Mouse (Mus musculus) frontal cortex, adult (tissue): Measurements from ENCODE around the gene Gps1.
"Not testable (repeated sequence)": the region's sequence is repeated elsewhere in the genome, so short reads cannot be mapped to it uniquely, and the experiment has no call there.

ENCODE experiments used
- ATAC-seq: cut with Nextera tagmentation; 2 replicates; pipeline ENCODE4 v1.9.2; 2017; ENCODE audit warnings: mild to moderate bottlenecking, moderate library complexity, mixed read lengths; ENCODE audit not compliant: low TSS enrichment

Gene Gps1

GRCm38 (mm10) chr11:120822831-120823550, 38.9 kb downstream of the Gps1 start:
- ATAC-seq = no peak

DNA sequence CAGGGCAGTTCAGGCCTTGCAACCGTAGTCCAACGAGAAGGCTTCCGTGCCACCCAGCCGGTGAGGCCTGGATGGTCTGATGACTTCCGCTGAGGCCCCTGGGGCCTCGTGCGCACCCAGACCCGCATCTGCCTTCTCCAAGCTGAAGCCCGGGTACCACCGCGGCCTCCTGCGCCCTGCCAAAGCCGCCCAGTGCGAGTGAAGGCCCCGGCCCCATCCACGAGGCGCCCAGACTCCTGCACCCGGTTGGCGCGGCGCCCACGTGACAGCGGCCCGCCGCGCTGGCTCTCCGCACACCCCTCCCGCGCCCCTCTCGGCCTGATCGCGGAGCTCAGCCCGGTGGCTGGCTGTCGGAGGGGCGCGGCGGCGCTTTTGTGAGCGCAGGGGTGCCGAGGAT, 39.5 kb downstream of the Gps1 start:
- peak; percentile 35; the same call in 1 of the 2 replicates for ATAC-seq

GRCm38 (mm10) chr11:120823956-120824786, 40.1 kb downstream of the Gps1 start, which contains the start of gene Fasn:
Gene Fasn (minus strand): TSS chr11:120824547.
- ATAC-seq = peak; percentile 79

GRCm38 (mm10) chr11:120824787-120825288, 40.8 kb downstream of the Gps1 start:
- no peak; the same call in 1 of the 2 replicates for ATAC-seq

- ATAC-seq = no peak
Observed at GRCm38 (mm10) chr11:120825289-120825863, 41.3 kb downstream of the Gps1 start.

DNA sequence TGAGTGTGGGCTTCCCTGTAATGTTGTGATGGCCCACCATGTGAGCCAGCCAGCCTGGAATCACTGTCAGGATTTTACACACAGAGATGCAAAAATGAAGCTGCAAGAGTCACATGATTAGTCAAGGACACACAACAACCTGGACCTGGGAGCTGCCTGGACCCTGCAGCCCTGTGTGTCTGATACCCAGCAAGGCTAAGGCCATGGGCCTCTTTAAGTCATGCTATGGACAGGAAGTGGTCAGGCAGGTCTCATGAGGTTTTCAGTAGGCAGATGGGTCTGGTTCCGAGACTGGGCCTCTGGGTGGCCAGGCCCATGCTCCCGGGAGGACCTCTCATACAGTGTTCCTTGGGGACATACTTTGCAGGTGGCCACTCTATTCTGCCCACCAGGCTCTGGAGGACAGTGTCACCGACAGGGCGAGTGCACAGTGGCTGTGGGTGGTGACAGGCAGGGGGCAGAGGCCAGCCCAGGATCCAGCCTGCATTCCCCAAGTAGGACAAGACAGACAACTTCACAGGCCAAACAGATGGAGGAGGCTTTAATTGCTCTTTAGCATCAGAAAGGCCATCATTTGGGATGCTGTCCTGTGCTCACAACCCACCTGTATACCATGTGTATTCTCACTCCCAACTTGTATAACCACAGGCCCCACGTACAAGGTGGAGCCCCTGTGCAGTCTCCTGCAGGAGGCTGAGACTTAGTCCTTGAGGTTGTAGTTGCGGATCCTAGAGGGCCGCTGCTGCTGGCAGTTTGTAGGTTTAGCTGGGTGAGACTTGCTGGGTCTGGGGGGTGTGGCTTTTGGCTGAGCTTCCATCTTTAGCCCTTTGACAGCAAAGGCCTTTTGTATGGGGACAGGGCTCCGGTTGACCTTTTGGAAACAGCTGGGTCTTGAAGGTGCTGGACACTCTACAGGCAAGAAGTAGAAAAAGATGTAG, 42.2 kb downstream of the Gps1 start:
- no peak for ATAC-seq

DNA sequence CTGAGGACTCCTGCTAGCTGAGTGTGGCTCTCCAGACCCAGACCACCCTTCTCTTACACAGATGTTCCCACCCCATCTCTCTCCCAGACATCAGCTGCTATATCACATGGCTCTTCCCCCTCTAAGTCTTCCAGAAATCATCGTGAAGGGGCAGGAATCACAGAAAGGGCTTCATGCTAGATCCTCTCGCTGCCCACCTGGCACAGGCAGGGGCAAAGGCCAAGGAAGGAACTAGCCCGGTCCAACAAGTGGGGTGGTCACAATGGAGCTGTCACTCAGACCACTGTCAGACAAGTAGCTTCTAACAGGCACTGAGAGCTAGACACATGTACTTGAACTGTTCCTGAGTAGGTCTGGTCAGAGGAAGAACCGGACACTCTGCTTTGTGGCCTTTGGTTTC, 44.3 kb downstream of the Gps1 start:
- no peak for ATAC-seq

DNA sequence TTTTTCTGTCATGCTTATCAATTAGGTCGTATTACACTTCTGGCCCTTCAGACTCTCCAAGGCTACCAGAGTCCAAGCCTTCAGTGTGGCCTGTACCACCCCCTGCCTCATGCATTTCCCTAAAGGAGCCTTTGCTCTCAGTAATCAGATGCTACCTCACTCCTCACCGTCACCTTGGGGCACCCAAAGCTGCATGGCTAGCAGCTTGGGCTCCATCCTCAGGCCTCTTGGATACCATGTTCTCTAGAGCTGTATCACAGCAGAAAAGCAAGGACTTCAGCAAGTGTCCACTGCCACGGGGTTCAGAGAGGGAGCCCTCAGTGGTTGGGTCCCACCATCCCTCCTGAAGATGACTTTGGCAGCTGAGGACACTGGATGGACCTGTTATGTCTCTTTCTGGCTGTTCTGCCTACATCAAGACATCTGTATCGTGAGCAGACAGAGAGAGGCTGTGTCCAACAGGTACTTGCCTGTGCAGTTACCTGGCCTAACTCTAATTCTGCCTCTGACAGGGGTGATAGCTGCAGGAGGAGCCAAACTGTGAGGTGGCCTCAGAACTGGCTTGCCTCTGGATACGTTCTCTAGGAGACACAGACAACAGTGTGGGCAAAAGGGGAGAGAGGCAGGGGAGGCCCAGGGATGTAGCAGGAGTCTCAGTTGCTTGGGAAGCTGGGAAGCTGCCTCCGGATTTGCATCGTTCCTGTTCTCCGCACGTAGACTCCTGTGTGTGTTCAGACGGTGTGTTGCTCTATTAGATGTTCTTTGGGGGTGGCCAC, 45.9 kb downstream of the Gps1 start:
- ATAC-seq = no peak

DNA sequence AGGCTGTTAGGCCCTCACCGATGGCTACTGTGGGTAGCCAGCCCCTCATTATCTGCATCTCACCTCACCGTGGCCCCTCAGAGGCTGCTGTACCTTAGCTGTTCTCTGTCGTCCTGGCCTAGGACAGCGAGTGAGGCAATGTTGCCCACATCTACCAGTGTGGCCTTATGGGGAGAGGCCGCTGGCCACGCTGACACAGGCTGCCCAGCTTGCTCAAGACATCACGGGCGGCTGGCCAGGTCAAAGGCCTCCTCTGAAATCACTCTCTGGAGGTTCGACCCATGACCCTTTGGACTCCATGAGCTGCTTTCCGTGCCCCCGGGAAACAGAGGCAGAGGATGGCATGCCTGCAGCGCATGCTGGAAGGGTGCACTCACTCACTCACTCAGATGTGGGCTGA, 46.6 kb downstream of the Gps1 start:
- no peak for ATAC-seq

GRCm38 (mm10) chr11:120831659-120832440, 47.8 kb downstream of the Gps1 start:
- no peak for ATAC-seq

DNA sequence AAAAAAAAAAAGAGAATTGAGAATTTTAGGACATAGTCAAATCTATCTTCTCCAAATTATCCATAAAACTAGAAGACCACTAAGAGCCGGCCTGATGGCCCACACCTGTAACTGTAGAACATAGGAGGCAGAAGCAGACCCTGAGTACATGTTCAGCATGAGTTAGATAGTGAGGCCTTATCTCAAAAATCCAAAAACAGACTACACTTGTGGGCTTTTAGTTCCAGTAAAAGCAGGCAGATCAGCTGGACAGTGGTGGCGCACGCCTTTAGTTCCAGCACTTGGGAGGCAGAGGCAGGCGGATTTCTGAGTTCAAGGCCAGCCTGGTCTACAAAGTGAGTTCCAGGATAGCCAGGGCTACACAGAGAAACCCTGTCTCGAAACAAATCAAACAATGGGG, 48.9 kb downstream of the Gps1 start:
- ATAC-seq = not testable (repeated sequence)

DNA sequence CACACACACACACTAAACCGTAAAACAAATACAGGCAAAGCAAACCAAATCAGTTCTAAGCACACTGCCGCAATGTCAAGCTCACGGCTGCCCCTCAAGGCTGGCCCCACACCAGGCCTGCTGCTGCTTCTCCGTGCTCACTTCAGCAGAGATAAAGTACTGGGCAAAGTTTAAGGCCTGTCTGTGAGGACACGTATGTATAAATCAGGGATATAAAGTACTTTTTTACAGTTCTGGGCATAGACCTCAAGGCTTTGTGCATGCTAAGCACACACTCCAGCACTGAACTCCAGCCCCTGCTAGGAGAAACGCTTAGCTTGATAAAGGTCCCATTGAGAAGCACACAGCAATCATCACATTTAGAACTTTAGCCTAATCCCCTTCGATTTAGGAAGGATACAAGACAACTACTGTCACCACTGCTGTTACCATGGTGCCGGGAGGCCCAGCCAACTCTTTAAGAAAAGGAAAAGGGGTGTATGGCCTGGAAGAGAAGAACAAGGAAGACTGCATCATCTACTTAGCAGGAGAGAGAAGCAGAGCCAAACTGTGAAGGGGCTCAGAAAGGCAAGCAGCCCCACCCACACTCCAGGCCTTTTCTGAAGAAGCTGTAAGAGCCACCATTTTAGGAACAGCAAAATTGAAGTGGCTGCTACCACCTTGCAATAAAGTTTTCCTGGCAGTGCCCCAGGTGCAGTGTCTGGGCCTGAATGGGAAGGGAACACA, 49.6 kb downstream of the Gps1 start:
- ATAC-seq = no peak
